Mouse (Mus musculus): ENCODE measurements at regions not wholly inside any gene's neighbourhood (a gene's known extent, or its start where the extent isn't known, plus 50 kb on each side); places are given as distances from the start of the nearest gene placed in this dataset.

DNA sequence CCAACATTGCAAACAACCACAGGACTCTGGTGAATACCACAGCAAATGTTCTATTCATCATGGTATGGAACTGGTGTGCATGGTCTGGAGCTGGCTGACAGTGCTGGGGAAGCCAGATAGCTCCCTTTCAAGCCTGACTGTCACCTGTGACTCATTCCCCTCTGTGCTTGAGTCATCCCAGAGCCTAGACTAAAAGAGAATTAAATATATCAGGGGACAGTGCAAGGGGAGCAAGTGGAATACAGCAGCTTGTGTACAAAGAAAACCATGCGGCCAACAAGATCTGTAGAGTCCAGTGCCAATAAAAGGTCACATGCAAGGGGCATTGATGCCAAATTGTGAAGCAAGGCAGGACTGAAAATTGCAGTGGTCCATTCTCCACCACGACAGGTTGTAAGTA is 117.7 kb downstream of the Pah start:
- CTCF ChIA-PET = no interaction called here

GRCm38 (mm10) chr10:87649091-87649490 is 127.5 kb downstream of the Pah start:
- CTCF ChIA-PET = interaction anchor here (0.7 kb wide), 1 partner anchor 92 kb away, joined by 22 read pairs; no protein-coding TSS in a partner anchor

- CTCF ChIA-PET = no interaction called here
Measured at GRCm38 (mm10) chr10:87652139-87652740, 130.6 kb downstream of the Pah start.

DNA sequence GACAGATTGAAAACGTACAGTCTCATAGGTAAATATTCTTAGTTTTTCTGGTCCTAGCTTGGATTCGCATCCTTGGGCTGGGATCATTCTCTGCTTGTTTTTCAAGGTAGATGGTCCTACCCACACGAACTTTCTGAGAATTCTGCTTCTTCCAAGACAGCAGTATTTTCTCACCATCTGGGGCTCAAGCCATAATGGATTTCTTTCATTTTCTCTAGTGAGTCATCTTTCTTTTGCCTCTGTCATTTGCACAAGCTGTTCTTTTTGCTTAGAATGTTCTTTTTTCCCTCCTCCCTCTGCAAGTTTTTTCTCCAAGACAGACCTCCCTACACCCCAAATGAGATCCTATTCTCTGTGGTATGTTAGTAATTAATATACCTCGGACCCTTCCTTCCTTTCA is 132.5 kb downstream of the Pah start:
- CTCF ChIA-PET = no interaction called here

- CTCF ChIA-PET = no interaction called here
Measured at GRCm38 (mm10) chr10:87666020-87666718, 144.6 kb downstream of the Pah start.

- CTCF ChIA-PET = no interaction called here
Measured at GRCm38 (mm10) chr10:87666719-87667387, 145.3 kb downstream of the Pah start.

- CTCF ChIA-PET = no interaction called here
Measured at GRCm38 (mm10) chr10:87667651-87668140, 146.1 kb downstream of the Pah start.

DNA sequence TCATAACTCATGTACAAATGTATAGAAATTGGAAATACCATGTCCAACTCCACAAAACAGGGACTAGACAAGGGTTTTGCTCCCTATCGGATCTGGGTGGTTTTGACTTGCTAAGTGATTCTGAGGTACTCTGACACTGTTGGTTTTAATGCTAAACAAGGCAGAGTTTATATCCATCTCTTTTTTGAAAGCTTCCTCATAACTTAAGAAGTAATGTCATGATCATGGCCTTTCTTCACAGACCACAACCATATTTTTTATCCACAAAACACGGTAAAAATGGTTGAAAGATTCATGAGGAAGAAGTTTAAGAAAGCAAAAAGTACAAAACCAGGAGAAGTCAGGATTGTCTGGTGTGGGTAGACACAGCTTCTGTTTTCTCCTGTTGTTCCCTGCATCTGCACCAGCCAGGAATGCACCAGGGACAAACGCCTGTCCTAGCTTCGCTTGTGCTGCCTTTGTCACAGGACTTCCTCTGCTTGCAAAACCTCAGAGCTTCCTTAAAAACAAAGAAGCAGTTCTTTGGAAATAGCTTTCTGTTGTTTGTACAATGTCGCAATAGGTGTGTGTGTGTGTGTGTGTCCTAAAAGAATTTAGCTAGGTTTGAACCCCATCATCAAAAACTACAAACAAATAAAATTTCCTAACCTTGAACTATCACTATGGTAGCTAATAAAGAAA is 153.3 kb downstream of the Pah start:
- CTCF ChIA-PET = no interaction called here

- CTCF ChIA-PET = interaction anchor here (0.7 kb wide), 1 partner anchor 16 kb away, joined by 12 read pairs; no protein-coding TSS in a partner anchor
Measured at GRCm38 (mm10) chr10:87676041-87676672, 154.6 kb downstream of the Pah start.

DNA sequence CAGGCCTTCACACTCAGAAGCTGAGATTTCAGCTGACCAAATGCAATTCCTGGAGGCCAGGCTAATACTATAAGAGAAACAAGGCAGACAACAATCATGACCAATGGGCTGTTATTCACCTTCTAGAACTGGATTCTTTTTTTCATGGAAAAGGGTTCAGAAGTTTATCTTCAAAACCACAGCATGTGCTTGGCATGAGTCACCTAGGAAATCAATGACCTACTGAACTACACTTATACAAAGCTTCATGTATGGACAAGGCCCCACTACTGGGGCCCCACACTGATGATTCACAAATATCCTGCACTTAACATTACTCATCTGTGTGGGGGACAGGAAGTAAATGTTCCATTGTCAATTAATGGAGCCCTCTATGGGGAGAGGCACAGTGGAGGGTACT is 157.4 kb downstream of the Pah start:
- CTCF ChIA-PET = no interaction called here

GRCm38 (mm10) chr10:87686311-87686710 is 164.7 kb downstream of the Pah start:
- CTCF ChIA-PET = no interaction called here

DNA sequence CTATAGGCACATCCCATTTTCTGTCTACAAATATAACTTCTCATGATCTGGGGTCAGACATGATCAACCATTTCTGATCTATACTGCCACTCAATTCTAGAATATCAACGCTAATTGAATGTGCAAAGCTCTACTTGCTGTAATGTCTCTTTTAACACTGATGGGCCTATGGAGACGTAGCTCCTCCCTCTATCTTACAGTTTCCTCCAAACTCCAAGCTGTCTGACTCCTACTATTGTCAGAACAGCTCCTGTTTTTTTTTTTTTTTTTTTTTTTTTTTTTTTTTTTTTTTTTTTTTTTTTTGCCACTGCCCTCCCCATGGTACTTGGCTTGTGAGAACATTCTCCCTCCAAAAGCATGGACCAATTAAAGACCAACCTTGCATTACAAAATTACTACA is 165.2 kb downstream of the Pah start:
- CTCF ChIA-PET = interaction anchor here (0.7 kb wide), 1 partner anchor 253 kb away, joined by 5 read pairs; no protein-coding TSS in a partner anchor

- CTCF ChIA-PET = no interaction called here
Measured at GRCm38 (mm10) chr10:87687844-87688243, 166.2 kb downstream of the Pah start.

- CTCF ChIA-PET = no interaction called here
Measured at GRCm38 (mm10) chr10:87690831-87691230, 167.2 kb upstream of the Igf1 start.

DNA sequence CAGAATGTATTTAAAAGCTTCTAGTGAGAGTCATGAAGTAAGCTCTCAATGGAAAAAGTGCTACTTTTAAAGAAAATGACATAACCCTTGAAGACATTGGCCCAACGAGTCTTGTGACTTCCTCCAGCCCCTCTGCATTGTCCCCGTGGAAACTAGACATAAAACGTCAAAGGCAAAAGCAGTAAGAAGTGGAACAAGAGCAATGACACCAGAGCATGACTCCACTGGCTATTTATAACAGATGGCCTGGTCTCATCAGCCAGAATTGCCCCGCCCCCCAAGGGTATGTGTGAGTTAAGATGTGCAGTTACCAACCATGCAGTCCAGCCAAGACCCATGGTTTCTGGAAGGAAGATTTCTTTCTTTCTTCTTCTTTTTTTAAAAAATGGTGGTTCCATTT is 161.6 kb upstream of the Igf1 start:
- CTCF ChIA-PET = no interaction called here

GRCm38 (mm10) chr10:87711209-87711608 is 146.9 kb upstream of the Igf1 start:
- CTCF ChIA-PET = no interaction called here

DNA sequence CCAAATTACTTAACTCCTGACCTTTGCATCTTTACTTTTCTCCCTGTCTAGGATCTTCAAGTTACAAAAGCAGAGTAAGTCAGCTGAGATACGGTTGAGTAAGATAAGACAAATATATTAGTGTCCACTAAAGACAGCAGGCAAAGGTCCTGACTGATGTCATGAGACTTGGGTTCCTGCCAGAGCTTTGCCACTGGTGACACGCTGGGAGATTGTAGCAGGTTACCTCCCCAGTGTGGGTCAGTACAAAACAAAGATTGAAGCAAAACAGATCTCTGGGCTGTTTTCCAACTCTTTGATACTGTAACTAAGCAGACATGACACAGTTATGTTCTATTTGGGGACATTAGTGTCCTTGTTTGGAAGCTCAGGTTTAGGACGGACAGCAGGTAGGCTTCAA is 146.3 kb upstream of the Igf1 start:
- CTCF ChIA-PET = no interaction called here

DNA sequence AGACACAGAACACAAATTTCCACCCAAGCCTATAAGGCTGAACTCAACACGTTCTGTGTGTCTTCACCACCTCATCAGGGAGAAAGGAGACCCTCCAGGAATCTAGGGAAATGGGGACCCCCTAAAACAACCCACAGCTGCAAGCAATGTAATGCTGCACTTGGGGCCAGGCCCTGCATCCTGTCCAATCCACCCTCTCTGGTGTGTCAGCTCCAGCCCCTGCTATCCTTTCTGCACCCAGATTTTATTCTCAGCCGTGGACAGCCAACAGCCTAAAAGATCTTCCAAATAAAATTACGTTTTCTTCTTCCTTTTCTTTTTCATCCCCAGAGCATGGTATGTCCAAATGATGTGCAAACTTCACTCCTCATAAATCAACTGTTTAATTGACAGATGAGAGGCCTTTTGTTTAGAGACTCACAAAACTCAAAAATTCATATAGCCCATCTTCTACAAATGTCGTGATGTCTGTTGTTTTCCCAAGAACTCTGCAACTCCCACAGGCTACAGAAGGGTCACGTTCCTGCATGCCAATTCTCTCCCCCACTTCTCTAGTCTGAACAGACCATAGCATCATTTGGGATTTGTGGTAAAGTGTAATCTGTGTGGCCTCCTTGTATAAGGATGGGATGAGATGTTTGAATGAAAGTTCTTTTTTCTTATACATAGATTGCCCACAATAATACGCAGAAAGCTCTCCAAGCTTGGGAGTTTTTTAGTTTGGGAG is 142.0 kb upstream of the Igf1 start:
- CTCF ChIA-PET = no interaction called here

- CTCF ChIA-PET = no interaction called here
Measured at GRCm38 (mm10) chr10:87717156-87717555, 140.9 kb upstream of the Igf1 start.

- CTCF ChIA-PET = no interaction called here
Measured at GRCm38 (mm10) chr10:87718491-87718890, 139.6 kb upstream of the Igf1 start.

DNA sequence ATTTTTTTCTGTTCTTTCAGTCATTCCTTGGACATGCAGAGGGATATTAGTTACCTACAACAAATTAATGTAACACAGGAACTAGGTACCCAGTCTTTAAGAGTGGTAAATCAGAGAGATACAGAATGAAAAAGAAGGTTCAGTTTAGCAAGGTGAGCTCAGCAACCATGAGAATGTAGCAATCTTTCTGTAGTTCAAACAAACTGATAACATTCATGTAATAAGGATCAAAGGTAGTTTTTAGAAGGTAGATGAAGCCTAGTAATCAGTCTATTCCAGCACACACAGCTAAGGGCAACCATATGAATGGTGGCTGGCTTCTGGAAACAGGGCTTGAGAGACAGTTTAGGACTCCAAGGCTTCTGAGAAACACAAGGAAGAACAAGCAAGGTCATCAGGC is 138.1 kb upstream of the Igf1 start:
- CTCF ChIA-PET = no interaction called here
